Mouse (Mus musculus): ENCODE data around the gene Rubcn. TPM values are rescaled to one million over a fixed set of nuclear protein-coding genes. Genes with fewer than 3 reads are reported as not detected.

Gene Rubcn
- polyA plus RNA-seq (2012; rRNA removed), result 47.5 and 47.7 TPM in 2 replicates

GRCm38 (mm10) chr16:32877343-32878156 is at the start of gene Rubcn, which contains the start of gene Fyttd1:
Rubcn (minus strand) TSS chr16:32877766.
Fyttd1 (plus strand) TSS chr16:32877500.

GRCm38 (mm10) chr16:32913937-32914881 is 36.6 kb upstream of the Rubcn start, which contains the start of gene Lrch3:
Lrch3 (plus strand) TSS chr16:32914100.

DNA sequence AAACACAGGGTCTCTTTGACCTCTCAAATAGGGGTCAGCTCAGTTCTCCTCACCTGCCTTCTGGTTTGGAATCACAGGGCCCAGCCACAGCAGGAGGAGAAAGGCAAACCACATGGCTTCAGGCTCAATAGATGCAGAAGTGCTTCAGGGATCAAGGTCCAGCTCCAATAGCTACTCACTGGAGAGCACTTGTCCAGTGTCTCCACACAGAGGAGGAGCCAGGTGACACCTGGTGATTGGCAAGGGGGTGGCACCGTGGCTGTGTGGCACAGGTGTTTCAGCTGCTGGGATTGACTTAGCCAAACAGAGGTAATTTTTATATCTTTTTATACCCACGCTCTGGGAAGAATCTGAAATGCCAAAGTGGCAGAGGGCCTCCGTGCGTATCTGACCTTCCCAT is 67.2 kb downstream of the Rubcn start, which contains the start of gene Smbd1:
Smbd1 (minus strand) TSS at position 157 of the 400 bp plus-strand sequence.

DNA sequence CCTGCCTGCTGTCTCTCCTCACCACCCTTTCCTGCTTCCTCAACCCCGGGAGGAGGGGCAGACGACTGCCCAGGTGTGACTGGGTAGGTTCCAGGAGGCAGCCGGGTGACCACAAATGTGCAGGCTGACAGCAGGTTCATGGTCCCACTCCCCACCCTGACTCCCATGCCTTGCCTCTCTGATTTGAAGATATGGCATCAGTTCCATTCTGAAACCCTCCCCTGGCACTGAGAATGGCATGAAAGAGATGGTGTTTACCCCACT is 80.2 kb downstream of the Rubcn start, which contains the start of gene Muc20:
Muc20 (minus strand) TSS at position 10 of the 264 bp plus-strand sequence.

Other genes starting within 250 kb of the Rubcn start
- 99.3 and 105 TPM in 2 replicates for gene Tnk2, start 233.9 kb downstream of the Rubcn start, polyA plus RNA-seq (2012; rRNA removed)
- 0.06 and 0.14 TPM in 2 replicates for gene Muc4, start 141.9 kb downstream of the Rubcn start, polyA plus RNA-seq (2012; rRNA removed)
- 0.02 and 0.10 TPM in 2 replicates for gene Muc20, start 80.3 kb downstream of the Rubcn start, polyA plus RNA-seq (2012; rRNA removed)
- gene Smbd1, start 67.3 kb downstream of the Rubcn start, polyA plus RNA-seq (2012; rRNA removed), result not detected in 2 replicates
- 51.2 and 58.7 TPM in 2 replicates for gene Fyttd1, start 266 bp downstream of the Rubcn start, polyA plus RNA-seq (2012; rRNA removed)
- gene Lrch3, start 36.3 kb upstream of the Rubcn start, polyA plus RNA-seq (2012; rRNA removed), result 58.0 and 61.1 TPM in 2 replicates
- 1.8 and 2.8 TPM in 2 replicates for gene Iqcg, start 178.5 kb upstream of the Rubcn start, polyA plus RNA-seq (2012; rRNA removed)
- 993 and 1,020 TPM in 2 replicates for gene Rpl35a, start 178.7 kb upstream of the Rubcn start, polyA plus RNA-seq (2012; rRNA removed)
- 7.5 and 8.9 TPM in 2 replicates for gene Lmln, start 184.8 kb upstream of the Rubcn start, polyA plus RNA-seq (2012; rRNA removed)